Mouse (Mus musculus) liver, postnatal 0 days (tissue): ENCODE data around the gene Ppp6r1. TPM values are rescaled to one million over a fixed set of nuclear protein-coding genes. Genes with fewer than 3 reads are reported as not detected.

Source experiments
- ATAC-seq: fragments of 200-750 bp; cut with Nextera tagmentation; 2 replicates; pipeline ENCODE4 v1.8.0; 2017; ENCODE audit warnings: mild to moderate bottlenecking, moderate library complexity
- DNase-seq: peaks from one replicate; pipeline ENCODE4 v3.0.0-alpha.2; 2016
- H3K27ac ChIP-seq: fragments of 300-500 bp; sonication (generic); 2 replicates; pipeline ENCODE4 v1.5.1; 2014; ENCODE audit warnings: antibody characterized with exemption, moderate library complexity, mild to moderate bottlenecking, low read depth
- H3K27me3 ChIP-seq: fragments of 300-500 bp; sonication (generic); 2 replicates; pipeline ENCODE4 v1.6.1; 2014; ENCODE audit warnings: low read length, control low read depth, mixed read lengths; ENCODE audit not compliant: insufficient read depth
- H3K36me3 ChIP-seq: fragments of 300-500 bp; sonication (generic); replicated peaks from 2 replicates; pipeline ENCODE4 v1.6.1; 2014; ENCODE audit warnings: mild to moderate bottlenecking, control low read depth, low read length, moderate library complexity, mixed read lengths; ENCODE audit not compliant: insufficient read depth
- H3K4me1 ChIP-seq: fragments of 300-500 bp; sonication (generic); 2 replicates; pipeline ENCODE4 v1.6.1; 2014; ENCODE audit warnings: antibody characterized with exemption, mild to moderate bottlenecking, control low read depth; ENCODE audit not compliant: insufficient read depth
- H3K4me2 ChIP-seq: fragments of 300-500 bp; sonication (generic); 2 replicates; pipeline ENCODE4 v1.6.1; 2014; ENCODE audit warnings: low read depth, mild to moderate bottlenecking, low read length, moderate library complexity, mixed read lengths
- H3K4me3 ChIP-seq: fragments of 300-500 bp; sonication (generic); 2 replicates; pipeline ENCODE4 v1.5.1; 2014; ENCODE audit warnings: low read depth, low read length
- H3K9ac ChIP-seq: fragments of 300-500 bp; sonication (generic); replicated peaks from 2 replicates; pipeline ENCODE4 v1.6.1; 2014; ENCODE audit warnings: mild to moderate bottlenecking, moderate library complexity
- H3K9me3 ChIP-seq: fragments of 300-500 bp; sonication (generic); 2 replicates; pipeline ENCODE4 v1.6.1; 2016; ENCODE audit warnings: mild to moderate bottlenecking, control low read depth, low read length, mixed read lengths
- CTCF ChIP-seq: sonication (generic); IDR thresholded peaks from 2 replicates; pipeline ENCODE4 v1.5.1; 2016; ENCODE audit warnings: antibody characterized with exemption, low read depth
- EP300 ChIP-seq: IDR thresholded peaks from 2 replicates; pipeline ENCODE4 v1.6.1; 2016; ENCODE audit warnings: antibody characterized with exemption, low read depth, mild to moderate bottlenecking
- WGBS: fragments of 180-500 bp; shearing (Covaris S2); extraction: QIAGEN DNeasy Blood & Tissue Kit; methylation state at CpG from one replicate; pipeline ENCODE4 v1.1.7; 2014; ENCODE audit not compliant: insufficient replicate concordance; 5-methylcytosine and 5-hydroxymethylcytosine counted together
- polyA plus RNA-seq: library from polyadenylated mRNA; unstranded; fragments of >200 nt; fragmentation: Nextera tagmentation; extraction: Ambion mirVana; gene quantifications from 2 replicates; pipeline ENCODE4 v1.2.1, GENCODE M21; 2015

Ppp6r1 gene
- polyA plus RNA-seq, 1 experiment from 2014 or later = 4.5 TPM

DNA sequence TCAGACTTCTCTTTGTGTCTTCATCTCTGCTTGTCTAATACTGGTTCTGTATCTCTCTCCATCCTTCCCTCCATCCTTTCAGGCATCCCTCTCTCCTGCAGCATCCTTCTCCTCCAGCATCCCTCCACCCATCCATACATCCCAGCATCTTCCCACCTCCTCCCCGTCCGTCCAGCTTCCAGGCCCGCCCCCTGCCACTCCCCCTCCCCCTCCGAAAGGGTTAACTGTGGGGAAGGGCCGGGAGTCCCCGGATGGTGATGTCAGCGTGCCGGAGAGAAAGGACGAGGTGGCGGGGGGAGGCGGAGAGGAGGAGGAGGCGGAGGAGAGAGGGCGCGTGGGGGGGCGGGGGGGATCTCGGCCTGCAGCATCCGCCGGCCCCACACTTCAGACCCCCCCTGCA lies 31.6 kb upstream of the Ppp6r1 start, which contains the start of gene Brsk1:
Brsk1 (plus strand) TSS at position 218 of the 400 bp plus-strand sequence.
- no peak within 1 kb of the TSS for H3K27ac ChIP-seq
- H3K9ac ChIP-seq = peak within 1 kb of the TSS; percentile 71
- ATAC-seq = peak; percentile 38; the same call in 1 of the 2 replicates
- peak within 1 kb of the TSS; percentile 40 for H3K4me3 ChIP-seq
- TF ChIP-seq CTCF (no peak), EP300 (no peak)
- peaks cover 13% of the 10 kb centered on the region for H3K27me3 ChIP-seq
- no peaks in the 10 kb centered on the region for H3K36me3 ChIP-seq
- peak; percentile 45 for DNase-seq
- peak within 1 kb of the TSS; percentile 71 for H3K4me2 ChIP-seq
- no peaks in the 10 kb centered on the region for H3K9me3 ChIP-seq
- WGBS = 2% methylated on average over 7 of the region's 18 CpGs
- peaks cover 5% of the 10 kb centered on the region for H3K4me1 ChIP-seq

DNA sequence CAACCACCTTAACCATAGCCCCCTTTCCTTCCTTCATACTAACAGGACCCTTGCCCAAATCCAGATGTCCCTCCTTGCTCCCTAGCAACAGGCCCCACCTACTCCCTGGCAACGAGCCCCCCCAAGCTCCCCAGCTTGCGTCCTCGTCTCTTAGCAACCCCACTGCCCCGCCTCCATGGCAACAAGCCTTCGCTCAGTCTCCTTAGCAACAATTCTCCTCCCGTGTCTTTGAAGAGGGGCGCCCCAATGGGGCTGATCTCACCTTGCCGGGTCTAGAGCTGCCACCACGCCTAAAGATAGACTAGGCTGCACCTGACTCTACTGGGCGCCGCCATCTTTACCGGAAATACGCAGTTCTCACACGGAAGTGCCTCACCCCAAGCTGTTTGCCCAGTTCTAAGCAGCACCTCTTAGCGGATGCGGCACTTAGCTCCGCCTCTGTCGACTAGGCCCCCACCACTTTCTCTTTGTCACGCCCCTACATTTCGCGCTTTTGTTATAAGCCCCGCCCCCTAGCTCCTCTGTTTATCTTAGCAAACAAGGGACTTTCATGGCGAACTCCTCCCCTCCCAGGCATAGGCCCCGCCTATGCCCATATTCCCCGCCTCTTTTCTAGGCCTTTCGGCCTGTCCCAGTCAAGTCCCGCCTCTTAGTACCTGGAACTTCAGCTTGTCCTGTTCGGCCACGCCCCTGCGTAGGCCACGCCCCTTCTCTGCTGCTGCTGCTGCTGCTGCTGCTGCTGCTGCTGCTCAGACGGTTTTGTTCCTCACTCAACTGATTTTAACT lies 26.0 kb upstream of the Ppp6r1 start, which contains the start of gene Hspbp1:
Hspbp1 (minus strand) TSS at position 437 of the 786 bp plus-strand sequence.
- DNase-seq (peak; percentile 97), ATAC-seq (peak; percentile 97)
- peak within 1 kb of the TSS; percentile 71 for H3K4me3 ChIP-seq
- peak within 1 kb of the TSS; percentile 62; the same call in 1 of the 2 replicates for H3K27ac ChIP-seq
- TF ChIP-seq EP300 (peak; percentile 70; the same call in 1 of the 2 replicates), CTCF (0 out of 2 replicates have a peak, but pooled peaks have one; percentile 6)
- 0 out of 2 replicates have a peak, but pooled peaks cover under 1% of the 10 kb centered on the region for H3K27me3 ChIP-seq
- H3K9me3 ChIP-seq = no peaks in the 10 kb centered on the region
- peaks cover 9% of the 10 kb centered on the region for H3K4me1 ChIP-seq
- peak within 1 kb of the TSS; percentile 77 for H3K4me2 ChIP-seq
- H3K36me3 ChIP-seq = 0 out of 2 replicates have a peak, but pooled peaks cover 2% of the 10 kb centered on the region
- H3K9ac ChIP-seq = peak within 1 kb of the TSS; percentile 54
- under 1% methylated on average over 32 of the region's 32 CpGs for WGBS

- Histone ChIP-seq H3K27me3 (no peaks in the 10 kb centered on the region), H3K27ac (no peak overlapping the region), H3K36me3 (0 out of 2 replicates have a peak, but pooled peaks cover 2% of the 10 kb centered on the region), H3K9me3 (no peaks in the 10 kb centered on the region), H3K9ac (peak overlapping the region; percentile 54), H3K4me1 (peaks cover 9% of the 10 kb centered on the region), H3K4me3 (peak overlapping the region; percentile 71), H3K4me2 (peak overlapping the region; percentile 77)
- whole genome bisulfite sequencing = 5% methylated on average over 13 of the region's 13 CpGs
- DNase-seq (no peak), ATAC-seq (no peak)
- TF ChIP-seq EP300 (no peak), CTCF (no peak)
Measured at GRCm38 (mm10) chr7:4684203-4684602, 25.4 kb upstream of the Ppp6r1 start.

GRCm38 (mm10) chr7:4683307-4683706 lies 24.5 kb upstream of the Ppp6r1 start:
- DNase-seq (no peak), ATAC-seq (no peak)
- Histone ChIP-seq H3K27me3 (no peaks in the 10 kb centered on the region), H3K36me3 (0 out of 2 replicates have a peak, but pooled peaks cover 2% of the 10 kb centered on the region), H3K9ac (no peak overlapping the region), H3K4me1 (peaks cover 9% of the 10 kb centered on the region), H3K9me3 (no peaks in the 10 kb centered on the region), H3K4me2 (no peak overlapping the region), H3K4me3 (no peak overlapping the region), H3K27ac (no peak overlapping the region)
- TF ChIP-seq CTCF (no peak), EP300 (no peak)
- 59% methylated on average over 5 of the region's 5 CpGs for WGBS

GRCm38 (mm10) chr7:4675200-4675599 lies 16.4 kb upstream of the Ppp6r1 start:
- ATAC-seq (no peak), DNase-seq (no peak)
- Histone ChIP-seq H3K27ac (no peak overlapping the region), H3K27me3 (no peaks in the 10 kb centered on the region), H3K4me3 (no peak overlapping the region), H3K9ac (no peak overlapping the region), H3K36me3 (peaks cover 23% of the 10 kb centered on the region), H3K4me2 (no peak overlapping the region), H3K9me3 (no peaks in the 10 kb centered on the region), H3K4me1 (peaks cover 17% of the 10 kb centered on the region)
- TF ChIP-seq CTCF (no peak), EP300 (no peak)
- 82% methylated on average over 7 of the region's 7 CpGs for WGBS

DNA sequence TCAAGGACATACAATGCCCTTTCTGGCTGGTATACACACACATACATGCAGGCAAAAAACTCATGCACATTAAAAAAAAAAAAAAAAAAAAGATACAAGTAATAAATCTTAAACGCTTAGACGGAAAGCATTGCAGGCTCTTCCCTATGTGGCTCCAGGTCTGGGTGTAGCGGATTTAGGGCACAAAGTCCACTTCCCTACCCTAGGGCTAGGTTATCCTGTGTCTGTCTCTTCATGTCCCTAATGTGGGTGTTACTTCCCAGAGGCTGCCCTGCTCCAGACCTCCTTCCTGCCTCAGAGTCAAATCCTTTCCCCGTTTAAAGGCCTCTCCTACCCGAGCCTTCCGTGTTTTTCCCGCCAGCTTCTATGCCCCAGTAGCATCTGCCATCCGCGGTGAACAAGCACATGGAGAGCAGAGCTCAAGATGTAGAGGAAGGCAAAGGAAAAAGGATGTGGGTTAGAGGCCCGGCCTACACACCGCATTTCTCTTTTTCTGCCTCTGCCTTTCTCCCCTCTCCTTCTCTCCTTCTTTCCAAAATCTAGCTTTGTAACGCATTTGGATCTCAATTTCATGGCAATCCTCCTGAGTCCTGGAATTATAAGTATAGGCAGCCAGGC lies 15.4 kb upstream of the Ppp6r1 start:
- ATAC-seq (no peak), DNase-seq (no peak)
- Histone ChIP-seq H3K27me3 (no peaks in the 10 kb centered on the region), H3K4me3 (no peak overlapping the region), H3K4me2 (no peak overlapping the region), H3K4me1 (peaks cover 21% of the 10 kb centered on the region), H3K9me3 (no peaks in the 10 kb centered on the region), H3K27ac (no peak overlapping the region), H3K9ac (no peak overlapping the region), H3K36me3 (peaks cover 23% of the 10 kb centered on the region)
- WGBS = 63% methylated on average over 12 of the region's 12 CpGs
- TF ChIP-seq CTCF (no peak), EP300 (no peak)
